Mouse (Mus musculus): Measurements from ENCODE around the gene Sac3d1. TPM values are rescaled to one million over a fixed set of nuclear protein-coding genes. Genes with fewer than 3 reads are reported as not detected.

Sac3d1 gene
- polyA plus RNA-seq, 1 experiment from 2014 or later: 62.6 TPM

DNA sequence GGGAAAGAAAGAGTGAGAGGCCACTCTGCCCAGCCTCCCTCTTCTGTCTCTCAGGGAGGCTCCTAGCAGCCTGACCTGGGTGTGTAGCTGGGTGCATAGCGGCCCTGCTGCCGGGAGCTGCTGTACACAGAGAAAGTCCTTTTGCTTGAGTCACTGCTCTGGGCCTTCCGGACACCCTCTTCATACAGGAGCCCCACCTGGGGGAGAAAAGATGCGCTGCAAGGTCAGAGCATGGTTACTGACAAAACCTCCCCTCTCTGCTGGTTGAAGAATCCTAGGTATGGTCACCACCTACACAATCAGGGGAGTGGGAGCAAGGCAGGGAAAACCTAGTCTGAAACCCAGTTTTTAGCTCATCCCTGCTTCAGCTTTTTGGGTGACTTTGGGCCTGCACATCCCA is 49.5 kb downstream of the Sac3d1 start:
- ATAC-seq (ENCODE audit: low FRiP score) (no peak), DNase-seq (ENCODE audit: low spot score) (no peak)
- Histone ChIP-seq H3K4me3 (ENCODE audit: low read depth, low read length) (no peak overlapping the region), H3K4me2 (replicated peaks; ENCODE audit: low read depth, low read length) (no peak overlapping the region), H3K9me3 (ENCODE audit: control insufficient read depth, low read length) (no peaks in the 10 kb centered on the region), H3K9ac (ENCODE audit: low read depth, low read length) (no peak overlapping the region), H3K27me3 (ENCODE audit: control insufficient read depth, insufficient read depth, low read length) (no peaks in the 10 kb centered on the region), H3K36me3 (ENCODE audit: control insufficient read depth, insufficient read depth, low read length) (0 out of 2 replicates have a peak, but pooled peaks cover 5% of the 10 kb centered on the region), H3K4me1 (replicated peaks; ENCODE audit: control insufficient read depth, insufficient read depth, low read length) (peaks cover 7% of the 10 kb centered on the region), H3K27ac (ENCODE audit: low read depth, low read length) (no peak overlapping the region)
- 78% methylated on average over 4 of the region's 4 CpGs for WGBS

- Histone ChIP-seq H3K27ac (ENCODE audit: low read depth, low read length) (peak within 1 kb of the TSS; percentile 82), H3K4me3 (ENCODE audit: low read depth, low read length) (peak within 1 kb of the TSS; percentile 56), H3K27me3 (ENCODE audit: control insufficient read depth, insufficient read depth, low read length) (no peaks in the 10 kb centered on the region), H3K9ac (ENCODE audit: low read depth, low read length) (peak within 1 kb of the TSS; percentile 76), H3K9me3 (ENCODE audit: control insufficient read depth, low read length) (no peaks in the 10 kb centered on the region), H3K4me2 (replicated peaks; ENCODE audit: low read depth, low read length) (peak within 1 kb of the TSS; percentile 94), H3K36me3 (ENCODE audit: control insufficient read depth, insufficient read depth, low read length) (0 out of 2 replicates have a peak, but pooled peaks cover 5% of the 10 kb centered on the region), H3K4me1 (replicated peaks; ENCODE audit: control insufficient read depth, insufficient read depth, low read length) (peaks cover 7% of the 10 kb centered on the region)
- ATAC-seq (ENCODE audit: low FRiP score): peak; percentile 90
- 10% methylated on average over 33 of the region's 33 CpGs for WGBS
- DNase-seq (ENCODE audit: low spot score): peak; percentile 89
Measured at GRCm38 (mm10) chr19:6067724-6068415, 50.6 kb downstream of the Sac3d1 start, which contains the start of gene Tm7sf2. Gene Tm7sf2, minus strand, starts transcription at chr19:6068373.

DNA sequence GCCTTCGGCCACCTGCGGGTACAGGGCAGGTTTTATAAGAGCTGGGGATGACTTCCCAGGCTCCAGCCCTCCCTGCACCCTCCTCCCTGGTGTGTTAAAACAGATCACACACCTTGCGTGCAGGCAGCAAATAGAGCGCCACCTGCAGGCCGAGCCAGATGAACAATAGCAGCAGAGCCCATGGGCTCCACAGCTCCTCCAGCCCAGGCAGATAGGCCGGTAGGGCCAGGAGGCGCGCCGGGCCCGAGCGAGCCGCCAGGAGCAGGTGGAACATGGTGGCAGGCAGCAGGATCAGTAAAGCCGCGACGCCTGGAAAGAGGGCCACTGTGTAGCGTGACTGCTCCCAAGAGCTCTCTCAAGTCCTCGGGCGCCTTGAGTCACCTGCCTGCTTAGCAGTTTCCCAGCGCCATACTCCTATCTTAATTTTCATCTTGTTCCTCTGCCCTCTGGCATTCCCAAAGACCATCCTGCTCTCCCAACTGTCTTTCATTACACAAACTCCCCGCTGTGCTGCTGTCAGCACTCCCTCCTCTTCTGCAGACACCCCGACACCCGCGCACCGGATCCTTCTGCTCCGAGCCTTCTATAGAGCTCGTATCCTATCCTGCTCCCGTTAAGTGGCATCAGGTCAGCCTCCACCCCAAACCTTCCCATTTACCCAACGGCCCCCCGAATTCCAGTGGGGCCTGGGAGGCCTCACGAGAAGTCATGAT is 51.3 kb downstream of the Sac3d1 start:
- peak overlapping the region; percentile 56 for H3K4me3 ChIP-seq (ENCODE audit: low read depth, low read length)
- H3K4me2 ChIP-seq (replicated peaks; ENCODE audit: low read depth, low read length): peak overlapping the region; percentile 94
- no peaks in the 10 kb centered on the region for H3K27me3 ChIP-seq (ENCODE audit: control insufficient read depth, insufficient read depth, low read length)
- no peaks in the 10 kb centered on the region for H3K9me3 ChIP-seq (ENCODE audit: control insufficient read depth, low read length)
- 1% methylated on average over 30 of the region's 30 CpGs for WGBS
- ATAC-seq (ENCODE audit: low FRiP score) (peak; percentile 77), DNase-seq (ENCODE audit: low spot score) (peak; percentile 91)
- H3K9ac ChIP-seq (ENCODE audit: low read depth, low read length): peak overlapping the region; percentile 76
- H3K27ac ChIP-seq (ENCODE audit: low read depth, low read length): peak overlapping the region; percentile 82
- H3K4me1 ChIP-seq (replicated peaks; ENCODE audit: control insufficient read depth, insufficient read depth, low read length): peaks cover 9% of the 10 kb centered on the region
- 0 out of 2 replicates have a peak, but pooled peaks cover 5% of the 10 kb centered on the region for H3K36me3 ChIP-seq (ENCODE audit: control insufficient read depth, insufficient read depth, low read length)

DNA sequence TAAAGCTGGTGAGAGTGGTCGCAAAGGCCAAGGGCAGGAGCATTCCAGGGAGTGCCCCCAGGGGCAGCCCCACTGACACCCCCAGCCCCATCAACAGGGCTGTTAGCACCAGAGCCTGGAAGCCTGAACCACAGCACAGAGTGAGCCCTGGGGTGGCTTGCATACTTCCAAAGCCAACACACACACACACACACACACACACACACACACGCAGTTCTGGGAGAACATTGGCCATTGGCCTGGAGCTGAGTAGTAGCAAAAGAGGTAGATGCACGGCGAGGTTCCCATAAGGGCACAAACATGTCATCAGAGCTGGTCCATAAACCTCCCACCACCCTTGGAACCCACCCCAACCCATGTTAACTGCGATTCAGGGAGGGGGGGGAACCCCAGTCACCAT is 51.9 kb downstream of the Sac3d1 start:
- peak overlapping the region; percentile 82; the same call in 1 of the 2 replicates for H3K27ac ChIP-seq (ENCODE audit: low read depth, low read length)
- WGBS: 35% methylated on average over 5 of the region's 5 CpGs
- peaks cover 12% of the 10 kb centered on the region for H3K4me1 ChIP-seq (replicated peaks; ENCODE audit: control insufficient read depth, insufficient read depth, low read length)
- peak overlapping the region; percentile 56 for H3K4me3 ChIP-seq (ENCODE audit: low read depth, low read length)
- peak overlapping the region; percentile 94 for H3K4me2 ChIP-seq (replicated peaks; ENCODE audit: low read depth, low read length)
- no peaks in the 10 kb centered on the region for H3K27me3 ChIP-seq (ENCODE audit: control insufficient read depth, insufficient read depth, low read length)
- H3K9me3 ChIP-seq (ENCODE audit: control insufficient read depth, low read length): no peaks in the 10 kb centered on the region
- no peak for DNase-seq (ENCODE audit: low spot score)
- ATAC-seq (ENCODE audit: low FRiP score): no peak
- H3K9ac ChIP-seq (ENCODE audit: low read depth, low read length): peak overlapping the region; percentile 76
- H3K36me3 ChIP-seq (ENCODE audit: control insufficient read depth, insufficient read depth, low read length): 0 out of 2 replicates have a peak, but pooled peaks cover 5% of the 10 kb centered on the region

Other genes with a start within 250 kb of the Sac3d1 start
- gene Frmd8, start 243.4 kb downstream of the Sac3d1 start, polyA plus RNA-seq (2014; fragmentation: Nextera tagmentation; extraction: Ambion mirVana): 14.9 and 15.8 TPM in 2 replicates
- 1.0 and 1.1 TPM in 2 replicates for gene Slc25a45, start 240.8 kb downstream of the Sac3d1 start, polyA plus RNA-seq (2014; fragmentation: Nextera tagmentation; extraction: Ambion mirVana)
- gene Tigd3, start 224.5 kb downstream of the Sac3d1 start, polyA plus RNA-seq (2014; fragmentation: Nextera tagmentation; extraction: Ambion mirVana): 7.0 and 7.5 TPM in 2 replicates
- gene Dpf2, start 205.6 kb downstream of the Sac3d1 start, polyA plus RNA-seq (2014; fragmentation: Nextera tagmentation; extraction: Ambion mirVana): 154 and 171 TPM in 2 replicates
- 3.4 TPM in 2 replicates for gene Cdc42ep2, start 193.8 kb downstream of the Sac3d1 start, polyA plus RNA-seq (2014; fragmentation: Nextera tagmentation; extraction: Ambion mirVana)
- 67.7 and 68.3 TPM in 2 replicates for gene Pola2, start 154.4 kb downstream of the Sac3d1 start, polyA plus RNA-seq (2014; fragmentation: Nextera tagmentation; extraction: Ambion mirVana)
- not detected in 2 replicates for gene Slc22a20, start 132.5 kb downstream of the Sac3d1 start, polyA plus RNA-seq (2014; fragmentation: Nextera tagmentation; extraction: Ambion mirVana)
- 3.8 and 4.2 TPM in 2 replicates for gene Capn1, start 102.8 kb downstream of the Sac3d1 start, polyA plus RNA-seq (2014; fragmentation: Nextera tagmentation; extraction: Ambion mirVana)
- 23.9 and 27.1 TPM in 2 replicates for gene Syvn1, start 72.1 kb downstream of the Sac3d1 start, polyA plus RNA-seq (2014; fragmentation: Nextera tagmentation; extraction: Ambion mirVana)
- 81.7 and 86.6 TPM in 2 replicates for gene Mrpl49, start 60.9 kb downstream of the Sac3d1 start, polyA plus RNA-seq (2014; fragmentation: Nextera tagmentation; extraction: Ambion mirVana)
- 749 and 751 TPM in 2 replicates for gene Fau, start 60.8 kb downstream of the Sac3d1 start, polyA plus RNA-seq (2014; fragmentation: Nextera tagmentation; extraction: Ambion mirVana)
- gene Znhit2, start 57.5 kb downstream of the Sac3d1 start, polyA plus RNA-seq (2014; fragmentation: Nextera tagmentation; extraction: Ambion mirVana): 39.7 and 41.1 TPM in 2 replicates
- 36.0 and 38.1 TPM in 2 replicates for gene Tm7sf2, start 50.3 kb downstream of the Sac3d1 start, polyA plus RNA-seq (2014; fragmentation: Nextera tagmentation; extraction: Ambion mirVana)
- gene Vps51, start 41.4 kb downstream of the Sac3d1 start, polyA plus RNA-seq (2014; fragmentation: Nextera tagmentation; extraction: Ambion mirVana): 47.4 and 49.7 TPM in 2 replicates
- not detected in 2 replicates for gene Tmem262, start 38.6 kb downstream of the Sac3d1 start, polyA plus RNA-seq (2014; fragmentation: Nextera tagmentation; extraction: Ambion mirVana)
- gene Gm28374, start 36.4 kb downstream of the Sac3d1 start, polyA plus RNA-seq (2014; fragmentation: Nextera tagmentation; extraction: Ambion mirVana): 1.4 and 1.7 TPM in 2 replicates
- gene Zfpl1, start 33.7 kb downstream of the Sac3d1 start, polyA plus RNA-seq (2014; fragmentation: Nextera tagmentation; extraction: Ambion mirVana): 70.1 and 77.8 TPM in 2 replicates
- 45.8 and 51.5 TPM in 2 replicates for gene Cdca5, start 33.7 kb downstream of the Sac3d1 start, polyA plus RNA-seq (2014; fragmentation: Nextera tagmentation; extraction: Ambion mirVana)
- gene AC131692.1, start 24.2 kb downstream of the Sac3d1 start, polyA plus RNA-seq (2014; fragmentation: Nextera tagmentation; extraction: Ambion mirVana): 0.49 and 0.62 TPM in 2 replicates
- gene Naaladl1, start 12.9 kb downstream of the Sac3d1 start, polyA plus RNA-seq (2014; fragmentation: Nextera tagmentation; extraction: Ambion mirVana): 0.38 and 0.59 TPM in 2 replicates
- gene Snx15, start 9.7 kb upstream of the Sac3d1 start, polyA plus RNA-seq (2014; fragmentation: Nextera tagmentation; extraction: Ambion mirVana): 26.9 and 32.4 TPM in 2 replicates
- gene Batf2, start 22.3 kb upstream of the Sac3d1 start, polyA plus RNA-seq (2014; fragmentation: Nextera tagmentation; extraction: Ambion mirVana): 0.32 TPM in 1 of 2 replicates, not detected in the other
- gene Arl2, start 22.9 kb upstream of the Sac3d1 start, polyA plus RNA-seq (2014; fragmentation: Nextera tagmentation; extraction: Ambion mirVana): 80.0 and 82.4 TPM in 2 replicates
- not detected in 2 replicates for gene Majin, start 65.7 kb upstream of the Sac3d1 start, polyA plus RNA-seq (2014; fragmentation: Nextera tagmentation; extraction: Ambion mirVana)
- gene Gpha2, start 107.7 kb upstream of the Sac3d1 start, polyA plus RNA-seq (2014; fragmentation: Nextera tagmentation; extraction: Ambion mirVana): 0.71 and 0.98 TPM in 2 replicates
- gene Ppp2r5b, start 117.2 kb upstream of the Sac3d1 start, polyA plus RNA-seq (2014; fragmentation: Nextera tagmentation; extraction: Ambion mirVana): 42.1 and 46.8 TPM in 2 replicates
- gene Atg2a, start 123.0 kb upstream of the Sac3d1 start, polyA plus RNA-seq (2014; fragmentation: Nextera tagmentation; extraction: Ambion mirVana): 7.0 and 8.1 TPM in 2 replicates
- 62.6 and 67.4 TPM in 2 replicates for gene Ehd1, start 158.1 kb upstream of the Sac3d1 start, polyA plus RNA-seq (2014; fragmentation: Nextera tagmentation; extraction: Ambion mirVana)
- 0.50 and 0.82 TPM in 2 replicates for gene Cdc42bpg, start 187.8 kb upstream of the Sac3d1 start, polyA plus RNA-seq (2014; fragmentation: Nextera tagmentation; extraction: Ambion mirVana)
- gene Men1, start 216.3 kb upstream of the Sac3d1 start, polyA plus RNA-seq (2014; fragmentation: Nextera tagmentation; extraction: Ambion mirVana): 43.0 and 51.3 TPM in 2 replicates
- gene Map4k2, start 222.5 kb upstream of the Sac3d1 start, polyA plus RNA-seq (2014; fragmentation: Nextera tagmentation; extraction: Ambion mirVana): 6.7 and 8.5 TPM in 2 replicates
- gene Sf1, start 245.0 kb upstream of the Sac3d1 start, polyA plus RNA-seq (2014; fragmentation: Nextera tagmentation; extraction: Ambion mirVana): 156 and 178 TPM in 2 replicates

Measured in hindbrain, embryonic 11.5 days (tissue).